In genomic region chr14:56304149-56304548, GRCm38 (mm10) we compare ENCODE assay signal across 9 mouse cellular contexts. TPM values are rescaled to one million over a fixed set of nuclear protein-coding genes. Genes with fewer than 3 reads are reported as not detected.
DNase-seq lines count a peak whose midpoint lies in the region; ATAC-seq and TF ChIP-seq lines count a peak whose summit lies in the region.
"Had no signal": no experiment of that assay in that cellular context is flagged by ENCODE, and none has a peak within 500 bp of the region (broad histone marks: within the 10 kb centered on the region; RNA-seq: fewer than 3 reads in every experiment).

No protein-coding gene starts in this region.

- no peak overlapping the region for H3K4me2 ChIP-seq in liver, embryonic 14.5 days (ENCODE audit: low read depth)
- H3K4me2 ChIP-seq in liver, embryonic 12.5 days: no peak overlapping the region
- H3K4me2 ChIP-seq in midbrain, embryonic 15.5 days: no peak overlapping the region
- H3K4me2 ChIP-seq: limb, embryonic 12.5 days had no signal

- no peaks in the 10 kb centered on the region for H3K27me3 ChIP-seq in cerebellum, adult 2 months (ENCODE audit: control insufficient read depth, insufficient read depth, low read length)
- no peaks in the 10 kb centered on the region for H3K27me3 ChIP-seq in liver, embryonic 14.5 days (ENCODE audit: control insufficient read depth, insufficient read depth, low read length)
- H3K27me3 ChIP-seq in liver, embryonic 12.5 days (replicated peaks): no peaks in the 10 kb centered on the region
- H3K27me3 ChIP-seq in midbrain, embryonic 15.5 days (replicated peaks): no peaks in the 10 kb centered on the region
- H3K27me3 ChIP-seq: limb, embryonic 12.5 days had no signal

- TF ChIP-seq CTCF in cerebellum, adult 2 months (IDR thresholded peaks at IDR 0.05; ENCODE audit: borderline replicate concordance, insufficient read depth, low read depth, low read length): peak; percentile 42; the same call in 1 of the 2 replicates
- TF ChIP-seq CTCF in liver, embryonic 14.5 days (IDR thresholded peaks at IDR 0.05; ENCODE audit: low read depth): peak; percentile 62

- no peak overlapping the region for H3K4me3 ChIP-seq in cerebellum, adult 2 months (replicated peaks; ENCODE audit: insufficient read depth, low read depth, low read length)
- H3K4me3 ChIP-seq in liver, embryonic 14.5 days (ENCODE audit: insufficient read depth in 1 of 2, low read depth in 2 of 2, low read length in 2 of 2): no peak overlapping the region
- no peak overlapping the region for H3K4me3 ChIP-seq in liver, embryonic 12.5 days
- H3K4me3 ChIP-seq in midbrain, embryonic 15.5 days: no peak overlapping the region
- H3K4me3 ChIP-seq: limb, embryonic 12.5 days had no signal

- TF ChIP-seq POLR2A in cerebellum, adult 2 months (IDR thresholded peaks at IDR 0.05; ENCODE audit: borderline replicate concordance, insufficient read depth, low read length): no peak

- H3K27ac ChIP-seq in cerebellum, adult 2 months (ENCODE audit: insufficient read depth, low read length): no peak overlapping the region
- H3K27ac ChIP-seq in liver, embryonic 14.5 days: no peak overlapping the region
- H3K27ac ChIP-seq in liver, embryonic 12.5 days: no peak overlapping the region
- no peak overlapping the region for H3K27ac ChIP-seq in midbrain, embryonic 15.5 days
- H3K27ac ChIP-seq: limb, embryonic 12.5 days had no signal

- no peak for TF ChIP-seq EP300 in liver, embryonic 14.5 days (IDR thresholded peaks at IDR 0.05; ENCODE audit: low read depth)

- 1% methylated on average over 4 of the region's 4 CpGs for WGBS in cerebellum, adult 2 months
- WGBS in liver, embryonic 14.5 days (ENCODE audit: insufficient replicate concordance): 1% methylated on average over 4 of the region's 4 CpGs
- WGBS in liver, embryonic 12.5 days (ENCODE audit: insufficient replicate concordance): 0% methylated on average over 4 of the region's 4 CpGs
- 0% methylated on average over 4 of the region's 4 CpGs for WGBS in midbrain, embryonic 15.5 days

- peak in 1 of 2 experiments; percentile 19 for DNase-seq in cerebellum, adult 2 months
- DNase-seq in cerebellum, adult 9-11 months: no peak
- DNase-seq in liver, embryonic 14.5 days (ENCODE audit: low read depth in 3 of 3, low spot score in 3 of 3): peak; percentile 6 to 22 (median 16)
- DNase-seq in c-Kit-positive CD71-positive TER-119-negative erythroid progenitor cells, embryonic 14.5 days (ENCODE audit: low read depth): peak; percentile 28
- no peak for DNase-seq in urinary bladder, adult 18-20 months (ENCODE audit: low spot score in 2 of 2)

- H3K4me1 ChIP-seq in cerebellum, adult 2 months (ENCODE audit: control insufficient read depth, insufficient read depth, low read length): no peaks in the 10 kb centered on the region
- H3K4me1 ChIP-seq in liver, embryonic 14.5 days (replicated peaks; ENCODE audit: control insufficient read depth in 2 of 2, insufficient read depth in 2 of 2, low read length in 1 of 2): no peaks in the 10 kb centered on the region
- no peaks in the 10 kb centered on the region for H3K4me1 ChIP-seq in liver, embryonic 12.5 days
- H3K4me1 ChIP-seq in midbrain, embryonic 15.5 days: no peaks in the 10 kb centered on the region

- no peak overlapping the region for H3K9ac ChIP-seq in liver, embryonic 14.5 days (replicated peaks)
- no peak overlapping the region for H3K9ac ChIP-seq in liver, embryonic 12.5 days
- H3K9ac ChIP-seq in midbrain, embryonic 15.5 days: no peak overlapping the region
- H3K9ac ChIP-seq: limb, embryonic 12.5 days had no signal

- no peaks in the 10 kb centered on the region for H3K36me3 ChIP-seq in liver, embryonic 14.5 days (replicated peaks; ENCODE audit: control insufficient read depth, insufficient read depth, low read depth)
- H3K36me3 ChIP-seq in liver, embryonic 12.5 days: no peaks in the 10 kb centered on the region
- no peaks in the 10 kb centered on the region for H3K36me3 ChIP-seq in midbrain, embryonic 15.5 days (replicated peaks)
- H3K36me3 ChIP-seq: limb, embryonic 12.5 days had no signal

- ATAC-seq in liver, embryonic 14.5 days (ENCODE audit: insufficient read depth): no peak
- no peak for ATAC-seq in liver, embryonic 12.5 days
- ATAC-seq in inflammation-experienced regulatory T-cells, adult 6 months: peak; percentile 93
- ATAC-seq in midbrain, embryonic 15.5 days (replicated peaks): peak; percentile 52; the same call in 1 of the 2 replicates

- H3K9me3 ChIP-seq in liver, embryonic 14.5 days (ENCODE audit: control insufficient read depth, low read length): no peaks in the 10 kb centered on the region
- no peaks in the 10 kb centered on the region for H3K9me3 ChIP-seq in liver, embryonic 12.5 days (replicated peaks)
- H3K9me3 ChIP-seq in midbrain, embryonic 15.5 days: no peaks in the 10 kb centered on the region
- H3K9me3 ChIP-seq: limb, embryonic 12.5 days had no signal

RNA-seq across cellular contexts. Expression of gene Gzmb, which starts 42.1 kb away (rescaled TPM):
- polyA plus RNA-seq in cerebellum, adult 2 months (2012; rRNA removed): 0.14 TPM in 1 of 2 replicates, not detected in the other
- polyA plus RNA-seq in liver, embryonic 14.5 days (2012; rRNA removed): 0.06 and 0.17 TPM in 2 replicates
- 0.18 TPM in 1 of 2 replicates, not detected in the other for polyA plus RNA-seq in liver, embryonic 14.5 days (2014; fragmentation: Nextera tagmentation; extraction: Ambion mirVana)
- not detected in 2 replicates for polyA plus RNA-seq in liver, embryonic 12.5 days (2016; fragmentation: Nextera tagmentation; extraction: Ambion mirVana)
- 100 to 1,000 TPM in 1 of 3 experiments, 10 to 100 TPM in 2; 13.5 to 296 (median 19.9) TPM for polyA plus RNA-seq in inflammation-experienced regulatory T-cells, adult 6 months (2017; shearing (Covaris generic))
- not detected in 2 replicates for polyA plus RNA-seq in midbrain, embryonic 15.5 days (2015; fragmentation: Nextera tagmentation; extraction: Ambion mirVana)

Comparison
In these comparisons a context has a peak if more than half of its experiments do, and no peak if none do; other contexts are left out.
1. DNase-seq: peak in liver, embryonic 14.5 days (3 of 3) and c-Kit-positive CD71-positive TER-119-negative erythroid progenitor cells, embryonic 14.5 days (single experiment); none in cerebellum, adult 9-11 months (single experiment) and urinary bladder, adult 18-20 months (0 of 2).
2. ATAC-seq: peak in inflammation-experienced regulatory T-cells, adult 6 months (single experiment) and midbrain, embryonic 15.5 days (single experiment); none in liver, embryonic 14.5 days (single experiment) and liver, embryonic 12.5 days (single experiment).
3. RNA of gene Gzmb, which starts 42.1 kb away (polyA plus RNA-seq): 13.5 to 296 TPM in inflammation-experienced regulatory T-cells, adult 6 months; 0.06 to 0.18 TPM in liver, embryonic 14.5 days, 0.14 TPM in cerebellum, adult 2 months, not detected in liver, embryonic 12.5 days and not detected in midbrain, embryonic 15.5 days; every median in the first group is over 10 times any median in the second.